Mouse (Mus musculus) G1E-ER4 (cell line): ENCODE data around the gene 1110032F04Rik. TPM values are rescaled to one million over a fixed set of nuclear protein-coding genes. Genes with fewer than 3 reads are reported as not detected.

ENCODE experiments used
- GATA1 ChIP-seq: IDR thresholded peaks from one replicate; pipeline ENCODE4 v1.8.0; 2012; ENCODE audit warnings: low read length, inconsistent platforms
- polyA plus RNA-seq: library from polyadenylated mRNA; stranded (reverse); fragments of >175 nt; gene quantifications from 2 replicates; pipeline ENCODE4 v1.2.3, GENCODE M21; 2012

Gene 1110032F04Rik
- not detected in 2 replicates for polyA plus RNA-seq

GRCm38 (mm10) chr3:68869211-68869690 lies at the start of gene 1110032F04Rik:
Gene 1110032F04Rik (plus strand): TSS chr3:68869586.
- no peak for TF ChIP-seq GATA1

- TF ChIP-seq GATA1 = no peak
Observed at GRCm38 (mm10) chr3:68821406-68821805, 48.0 kb upstream of the 1110032F04Rik start.

- TF ChIP-seq GATA1 = no peak
Observed at GRCm38 (mm10) chr3:68821926-68822341, 47.5 kb upstream of the 1110032F04Rik start.

- TF ChIP-seq GATA1 = no peak
Observed at GRCm38 (mm10) chr3:68823876-68824764, 45.3 kb upstream of the 1110032F04Rik start.

- TF ChIP-seq GATA1 = no peak
Observed at GRCm38 (mm10) chr3:68824765-68825090, 44.7 kb upstream of the 1110032F04Rik start.

- TF ChIP-seq GATA1 = no peak
Observed at GRCm38 (mm10) chr3:68825151-68825550, 44.2 kb upstream of the 1110032F04Rik start.

- TF ChIP-seq GATA1 = no peak
Observed at GRCm38 (mm10) chr3:68827671-68828070, 41.7 kb upstream of the 1110032F04Rik start.

- TF ChIP-seq GATA1 = no peak
Observed at GRCm38 (mm10) chr3:68829944-68830343, 39.4 kb upstream of the 1110032F04Rik start.

GRCm38 (mm10) chr3:68836857-68837499 lies 32.4 kb upstream of the 1110032F04Rik start:
- no peak for TF ChIP-seq GATA1

GRCm38 (mm10) chr3:68840206-68840605 lies 29.2 kb upstream of the 1110032F04Rik start:
- no peak for TF ChIP-seq GATA1

GRCm38 (mm10) chr3:68844025-68844424 lies 25.4 kb upstream of the 1110032F04Rik start:
- TF ChIP-seq GATA1 = no peak

- TF ChIP-seq GATA1 = no peak
Observed at GRCm38 (mm10) chr3:68848323-68848722, 21.1 kb upstream of the 1110032F04Rik start.

GRCm38 (mm10) chr3:68852414-68852813 lies 17.0 kb upstream of the 1110032F04Rik start:
- TF ChIP-seq GATA1 = no peak

- TF ChIP-seq GATA1 = no peak
Observed at GRCm38 (mm10) chr3:68869691-68870567, 543 bp downstream of the 1110032F04Rik start.

- TF ChIP-seq GATA1 = no peak
Observed at GRCm38 (mm10) chr3:68870568-68870950, 1.2 kb downstream of the 1110032F04Rik start.

- no peak for TF ChIP-seq GATA1
Observed at GRCm38 (mm10) chr3:68874079-68874478, 4.7 kb downstream of the 1110032F04Rik start.
